Mouse (Mus musculus): ENCODE results near the gene Olfr285.

Olfr285 gene

GRCm38 (mm10) chr15:98317177-98317724 is at the start of gene Olfr285:
Gene Olfr285, minus strand, starts transcription at chr15:98317353.
- no peak for DNase-seq (ENCODE audit: low spot score)

GRCm38 (mm10) chr15:98340887-98341286 is 23.7 kb upstream of the Olfr285 start, which contains the start of gene Olfr284:
Gene Olfr284, minus strand, starts transcription at chr15:98340987.
- no peak for DNase-seq (ENCODE audit: low spot score)

- no peak for DNase-seq (ENCODE audit: low spot score)
Measured at GRCm38 (mm10) chr15:98315703-98316102, 1.4 kb downstream of the Olfr285 start.

DNA sequence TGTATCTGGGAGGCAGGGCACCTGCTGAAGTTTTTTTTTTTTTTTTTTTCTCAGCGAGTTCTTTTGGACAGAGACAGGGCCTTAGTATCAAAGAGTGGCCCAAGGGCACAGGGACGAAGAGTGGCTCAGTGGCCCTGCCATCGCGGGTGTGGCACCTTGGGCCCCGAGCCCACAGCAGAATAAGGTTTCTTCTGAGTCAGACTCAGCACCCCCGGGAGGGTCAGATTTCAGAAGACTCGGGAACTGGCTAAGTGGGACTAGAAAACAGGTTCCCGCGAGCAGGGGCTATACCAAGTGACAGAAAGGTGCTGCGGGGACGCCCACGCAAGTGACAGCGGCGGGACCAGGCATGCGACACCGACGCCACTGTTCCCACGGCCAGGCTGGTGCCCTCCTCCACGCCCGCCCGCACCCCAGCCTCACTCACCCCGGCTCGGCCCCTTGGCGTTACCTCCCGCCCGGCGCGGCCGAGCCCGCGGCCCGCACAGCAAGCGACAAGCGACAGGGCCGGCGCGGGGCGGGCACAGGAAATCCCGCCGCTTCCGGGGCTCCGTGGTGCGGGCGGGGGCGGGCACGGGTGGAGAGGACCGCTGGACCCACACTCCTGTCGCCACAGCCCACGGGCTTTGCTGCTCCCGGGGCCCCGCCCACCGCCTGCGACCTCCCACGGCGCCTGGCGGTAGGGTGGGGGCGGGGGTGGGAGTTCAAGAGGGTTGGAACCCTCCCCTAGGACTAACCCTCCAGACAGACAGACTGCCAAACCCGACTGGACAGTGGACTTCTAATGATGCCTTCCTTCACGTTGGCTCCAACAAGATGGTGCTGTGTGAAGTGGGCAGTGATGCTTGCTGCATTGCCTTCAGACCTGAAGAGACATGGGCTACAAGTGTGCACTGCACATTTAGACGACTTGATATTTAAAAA is 21.3 kb downstream of the Olfr285 start, which contains the start of gene Zfp641:
Zfp641 (minus strand) TSS at position 534 of the 924 bp plus-strand sequence.
- peak; percentile 15 for DNase-seq (ENCODE audit: low spot score)

GRCm38 (mm10) chr15:98293651-98294050 is 23.5 kb downstream of the Olfr285 start:
- no peak for DNase-seq (ENCODE audit: low spot score)

DNA sequence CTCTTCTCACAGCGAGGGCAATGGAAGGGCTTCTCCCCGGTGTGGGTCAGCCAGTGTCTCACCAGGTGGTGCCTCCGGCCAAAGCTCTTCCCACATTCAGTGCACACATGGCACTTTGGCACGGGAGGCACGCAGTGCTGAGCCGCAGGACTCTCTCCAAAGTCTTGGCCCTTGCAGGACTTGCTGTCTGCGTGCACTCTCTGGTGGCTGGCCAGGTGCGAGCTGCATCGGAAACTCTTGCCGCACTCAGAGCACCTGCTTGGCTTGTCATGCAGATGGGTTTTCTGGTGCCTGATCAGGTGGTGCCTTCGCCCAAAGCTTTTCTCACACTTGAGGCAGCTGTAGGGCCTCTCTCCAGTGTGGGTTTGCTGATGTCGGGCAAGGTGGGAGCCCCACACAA is 28.6 kb downstream of the Olfr285 start:
- DNase-seq (ENCODE audit: low spot score), result no peak

DNA sequence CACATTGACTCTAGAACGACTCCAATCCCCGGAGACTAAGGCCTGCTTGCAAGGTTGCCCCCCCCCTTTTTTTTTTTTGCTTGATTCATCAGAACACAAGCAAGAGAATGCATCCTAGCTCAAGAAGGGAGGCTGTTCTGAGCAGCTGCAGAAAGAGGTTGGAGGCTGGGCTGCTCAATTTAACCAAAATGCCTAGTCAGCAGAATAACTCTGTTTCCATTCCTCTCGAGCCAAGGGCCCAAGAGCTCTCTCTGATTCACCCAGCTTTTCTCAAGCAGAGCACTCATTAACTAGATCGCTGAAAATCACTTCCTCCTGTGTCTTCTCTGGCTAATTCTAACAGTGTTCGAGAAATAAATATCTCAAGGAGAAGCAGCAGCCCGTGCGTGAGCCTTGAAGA is 30.7 kb downstream of the Olfr285 start:
- no peak for DNase-seq (ENCODE audit: low spot score)
